Mouse (Mus musculus): ENCODE results near the gene Ier3. TPM values are rescaled to one million over a fixed set of nuclear protein-coding genes. Genes with fewer than 3 reads are reported as not detected.

Ier3 gene
- polyA plus RNA-seq, 1 experiment from 2014 or later: 93.1 TPM

GRCm38 (mm10) chr17:35833239-35833751 lies 11.8 kb downstream of the Ier3 start:
- TF ChIP-seq CTCF (IDR thresholded peaks at IDR 0.05; ENCODE audit: low read depth): no peak
- H3K9ac ChIP-seq (ENCODE audit: low read depth, low read length): no peak overlapping the region
- peaks cover 31% of the 10 kb centered on the region for H3K36me3 ChIP-seq (ENCODE audit: insufficient read depth, low read length)
- no peak overlapping the region for H3K27ac ChIP-seq
- H3K4me2 ChIP-seq (ENCODE audit: low read length): no peak overlapping the region
- 29% methylated on average over 5 of the region's 5 CpGs for WGBS
- peaks cover 10% of the 10 kb centered on the region for H3K4me1 ChIP-seq (replicated peaks; ENCODE audit: insufficient read depth, low read length)
- no peak overlapping the region for H3K4me3 ChIP-seq (replicated peaks; ENCODE audit: low read depth, low read length)
- H3K27me3 ChIP-seq (ENCODE audit: insufficient read depth, low read length): no peaks in the 10 kb centered on the region
- ATAC-seq (replicated peaks; ENCODE audit: low FRiP score, low read depth): no peak
- H3K9me3 ChIP-seq (replicated peaks; ENCODE audit: low read length): no peaks in the 10 kb centered on the region
- DNase-seq (ENCODE audit: low spot score): no peak

GRCm38 (mm10) chr17:35833894-35834293 lies 12.4 kb downstream of the Ier3 start:
- 0 out of 2 replicates have a peak overlapping the region, but pooled peaks have one; percentile 6 for H3K4me2 ChIP-seq (ENCODE audit: low read length)
- H3K9ac ChIP-seq (ENCODE audit: low read depth, low read length): no peak overlapping the region

GRCm38 (mm10) chr17:35834696-35835422 lies 13.4 kb downstream of the Ier3 start:
- no peak overlapping the region for H3K27ac ChIP-seq
- TF ChIP-seq CTCF (IDR thresholded peaks at IDR 0.05; ENCODE audit: low read depth): peak; percentile 29; the same call in 1 of the 2 replicates
- peak overlapping the region; percentile 83 for H3K4me2 ChIP-seq (ENCODE audit: low read length)
- ATAC-seq (replicated peaks; ENCODE audit: low FRiP score, low read depth) (no peak), DNase-seq (ENCODE audit: low spot score) (no peak)
- no peaks in the 10 kb centered on the region for H3K9me3 ChIP-seq (replicated peaks; ENCODE audit: low read length)
- H3K36me3 ChIP-seq (ENCODE audit: insufficient read depth, low read length): peaks cover 31% of the 10 kb centered on the region
- peaks cover 13% of the 10 kb centered on the region for H3K4me1 ChIP-seq (replicated peaks; ENCODE audit: insufficient read depth, low read length)
- 57% methylated on average over 26 of the region's 26 CpGs for WGBS
- H3K4me3 ChIP-seq (replicated peaks; ENCODE audit: low read depth, low read length): 0 out of 2 replicates have a peak overlapping the region, but pooled peaks have one; percentile 76
- H3K9ac ChIP-seq (ENCODE audit: low read depth, low read length): 0 out of 2 replicates have a peak overlapping the region, but pooled peaks have one; percentile 1
- no peaks in the 10 kb centered on the region for H3K27me3 ChIP-seq (ENCODE audit: insufficient read depth, low read length)

More at GRCm38 (mm10) chr17:35833894-35834293, 12.4 kb downstream of the Ier3 start:
- WGBS: 56% methylated on average over 5 of the region's 5 CpGs
- no peak for ATAC-seq (replicated peaks; ENCODE audit: low FRiP score, low read depth)
- TF ChIP-seq CTCF (IDR thresholded peaks at IDR 0.05; ENCODE audit: low read depth): no peak
- DNase-seq (ENCODE audit: low spot score): no peak
- Histone ChIP-seq H3K36me3 (ENCODE audit: insufficient read depth, low read length) (peaks cover 31% of the 10 kb centered on the region), H3K27me3 (ENCODE audit: insufficient read depth, low read length) (no peaks in the 10 kb centered on the region), H3K9me3 (replicated peaks; ENCODE audit: low read length) (no peaks in the 10 kb centered on the region), H3K4me1 (replicated peaks; ENCODE audit: insufficient read depth, low read length) (peaks cover 10% of the 10 kb centered on the region), H3K4me3 (replicated peaks; ENCODE audit: low read depth, low read length) (no peak overlapping the region), H3K27ac (no peak overlapping the region)

- peak overlapping the region; percentile 47; the same call in 1 of the 2 replicates for H3K27ac ChIP-seq
- no peaks in the 10 kb centered on the region for H3K27me3 ChIP-seq (ENCODE audit: insufficient read depth, low read length)
- WGBS: 60% methylated on average over 26 of the region's 26 CpGs
- no peak for ATAC-seq (replicated peaks; ENCODE audit: low FRiP score, low read depth)
- peak overlapping the region; percentile 76 for H3K4me3 ChIP-seq (replicated peaks; ENCODE audit: low read depth, low read length)
- no peak for DNase-seq (ENCODE audit: low spot score)
- H3K4me2 ChIP-seq (ENCODE audit: low read length): peak overlapping the region; percentile 83
- no peaks in the 10 kb centered on the region for H3K9me3 ChIP-seq (replicated peaks; ENCODE audit: low read length)
- no peak for TF ChIP-seq CTCF (IDR thresholded peaks at IDR 0.05; ENCODE audit: low read depth)
- peak overlapping the region; percentile 1; the same call in 1 of the 2 replicates for H3K9ac ChIP-seq (ENCODE audit: low read depth, low read length)
- peaks cover 13% of the 10 kb centered on the region for H3K4me1 ChIP-seq (replicated peaks; ENCODE audit: insufficient read depth, low read length)
- H3K36me3 ChIP-seq (ENCODE audit: insufficient read depth, low read length): peaks cover 31% of the 10 kb centered on the region
Observed at GRCm38 (mm10) chr17:35835424-35836140, 14.1 kb downstream of the Ier3 start.

- Histone ChIP-seq H3K9me3 (replicated peaks; ENCODE audit: low read length) (no peaks in the 10 kb centered on the region), H3K4me1 (replicated peaks; ENCODE audit: insufficient read depth, low read length) (peaks cover 13% of the 10 kb centered on the region), H3K4me3 (replicated peaks; ENCODE audit: low read depth, low read length) (peak overlapping the region; percentile 76), H3K27me3 (ENCODE audit: insufficient read depth, low read length) (no peaks in the 10 kb centered on the region), H3K9ac (ENCODE audit: low read depth, low read length) (peak overlapping the region; percentile 78), H3K36me3 (ENCODE audit: insufficient read depth, low read length) (peaks cover 31% of the 10 kb centered on the region), H3K4me2 (ENCODE audit: low read length) (peak overlapping the region; percentile 83), H3K27ac (peak overlapping the region; percentile 88)
- ATAC-seq (replicated peaks; ENCODE audit: low FRiP score, low read depth) (peak; percentile 9), DNase-seq (ENCODE audit: low spot score) (peak; percentile 96)
- TF ChIP-seq CTCF (IDR thresholded peaks at IDR 0.05; ENCODE audit: low read depth): peak; percentile 94
- WGBS: 5% methylated on average over 24 of the region's 24 CpGs
Observed at GRCm38 (mm10) chr17:35836178-35836965, 14.9 kb downstream of the Ier3 start.

All from kidney, postnatal 0 days (tissue).